Mouse (Mus musculus) erythroid progenitor cell, adult 5-6 weeks (primary cell): ENCODE data around the gene Clic1. TPM values are rescaled to one million over a fixed set of nuclear protein-coding genes. Genes with fewer than 3 reads are reported as not detected.
A peak's percentile ranks its signal among the peaks of the same experiment; 100 is the strongest.

ENCODE experiments used
- ATAC-seq: replicated peaks from 2 replicates; pipeline ENCODE4 v1.8.0; 2016; ENCODE audit warnings: moderate number of reproducible peaks, mild to moderate bottlenecking, moderate TSS enrichment, inconsistent platforms; ENCODE audit not compliant: poor library complexity, low FRiP score, severe bottlenecking
- total RNA-seq, 2 experiments: library from RNA; stranded (forward) in 1 of 2; stranded (reverse) in 1 of 2; fragments of 150-400 nt in 1 of 2; fragments of 186-747, 209-891 nt in 1 of 2; gene quantifications; 2 replicates each; pipeline versions ENCODE4 v1.2.3 to v1.2.4; 2015 to 2017; ENCODE audit warnings: low replicate concordance in 2 of 2

Clic1 gene
- total RNA-seq, 2 experiments from 2014 or later, result 68.3 to 91.0 TPM

GRCm38 (mm10) chr17:35105740-35106389 lies 56.1 kb downstream of the Clic1 start:
- ATAC-seq, result peak; percentile 54

DNA sequence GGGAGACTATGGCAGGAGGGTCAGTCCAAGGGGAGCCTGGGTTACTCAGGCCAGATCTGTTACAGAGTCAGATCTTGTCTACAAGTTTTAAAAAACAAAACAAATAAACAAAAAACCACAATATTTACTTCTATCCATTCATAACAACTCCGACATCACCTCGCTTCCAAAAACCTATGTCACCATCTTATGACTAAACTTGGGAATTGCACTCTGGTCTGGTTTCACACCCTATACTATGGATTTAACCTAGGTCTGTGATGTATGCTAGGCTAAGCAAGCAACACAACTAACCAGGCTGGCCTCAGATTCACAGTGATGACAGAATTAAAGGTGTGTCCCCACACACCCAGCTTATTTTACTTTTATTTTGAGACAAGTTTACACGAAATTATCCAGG lies 56.8 kb downstream of the Clic1 start:
- no peak for ATAC-seq

- no peak for ATAC-seq
Observed at GRCm38 (mm10) chr17:35108097-35108496, 58.3 kb downstream of the Clic1 start, which contains the start of gene Ly6g5c. TSS of gene Ly6g5c (plus strand) at chr17:35108279.

Other genes with a start within 250 kb of the Clic1 start
Only the 30 nearest of the 46 such genes appear.
- 15.1 and 28.5 TPM in 2 replicates for gene Ehmt2, start 151.5 kb upstream of the Clic1 start, total RNA-seq (2015; ENCODE audit: low replicate concordance)
- gene Ehmt2, start 151.5 kb upstream of the Clic1 start, total RNA-seq (2017; ENCODE audit: low replicate concordance), result 7.0 and 8.3 TPM in 2 replicates
- not detected in 2 replicates for gene Slc44a4, start 135.5 kb upstream of the Clic1 start, total RNA-seq (2015; ENCODE audit: low replicate concordance)
- gene Slc44a4, start 135.5 kb upstream of the Clic1 start, total RNA-seq (2017; ENCODE audit: low replicate concordance), result not detected in 2 replicates
- 3.8 and 5.0 TPM in 2 replicates for gene Neu1, start 118.7 kb upstream of the Clic1 start, total RNA-seq (2015; ENCODE audit: low replicate concordance)
- 3.9 and 5.1 TPM in 2 replicates for gene Neu1, start 118.7 kb upstream of the Clic1 start, total RNA-seq (2017; ENCODE audit: low replicate concordance)
- gene Hspa1b, start 90.7 kb upstream of the Clic1 start, total RNA-seq (2015; ENCODE audit: low replicate concordance), result 2.5 and 4.0 TPM in 2 replicates
- gene Hspa1b, start 90.7 kb upstream of the Clic1 start, total RNA-seq (2017; ENCODE audit: low replicate concordance), result 1.0 and 3.3 TPM in 2 replicates
- gene Gm20481, start 80.1 kb upstream of the Clic1 start, total RNA-seq (2015; ENCODE audit: low replicate concordance), result not detected in 2 replicates
- not detected in 2 replicates for gene Gm20481, start 80.1 kb upstream of the Clic1 start, total RNA-seq (2017; ENCODE audit: low replicate concordance)
- gene Hspa1a, start 77.8 kb upstream of the Clic1 start, total RNA-seq (2015; ENCODE audit: low replicate concordance), result 1.4 TPM in 1 of 2 replicates, not detected in the other
- 0.30 and 4.6 TPM in 2 replicates for gene Hspa1a, start 77.8 kb upstream of the Clic1 start, total RNA-seq (2017; ENCODE audit: low replicate concordance)
- not detected in 2 replicates for gene Hspa1l, start 77.3 kb upstream of the Clic1 start, total RNA-seq (2015; ENCODE audit: low replicate concordance)
- gene Hspa1l, start 77.3 kb upstream of the Clic1 start, total RNA-seq (2017; ENCODE audit: low replicate concordance), result not detected in 2 replicates
- gene Lsm2, start 68.1 kb upstream of the Clic1 start, total RNA-seq (2015; ENCODE audit: low replicate concordance), result 76.0 and 78.4 TPM in 2 replicates
- 23.0 and 27.6 TPM in 2 replicates for gene Lsm2, start 68.1 kb upstream of the Clic1 start, total RNA-seq (2017; ENCODE audit: low replicate concordance)
- gene Vars, start 49.0 kb upstream of the Clic1 start, total RNA-seq (2015; ENCODE audit: low replicate concordance), result 156 and 173 TPM in 2 replicates
- 144 and 198 TPM in 2 replicates for gene Vars, start 49.0 kb upstream of the Clic1 start, total RNA-seq (2017; ENCODE audit: low replicate concordance)
- not detected in 2 replicates for gene Vwa7, start 33.4 kb upstream of the Clic1 start, total RNA-seq (2015; ENCODE audit: low replicate concordance)
- gene Vwa7, start 33.4 kb upstream of the Clic1 start, total RNA-seq (2017; ENCODE audit: low replicate concordance), result 0.39 and 0.53 TPM in 2 replicates
- gene Sapcd1, start 21.9 kb upstream of the Clic1 start, total RNA-seq (2015; ENCODE audit: low replicate concordance), result 1.7 and 10.8 TPM in 2 replicates
- 1.4 TPM in 1 of 2 replicates, not detected in the other for gene Sapcd1, start 21.9 kb upstream of the Clic1 start, total RNA-seq (2017; ENCODE audit: low replicate concordance)
- gene Msh5, start 3.2 kb upstream of the Clic1 start, total RNA-seq (2015; ENCODE audit: low replicate concordance), result 36.9 and 39.6 TPM in 2 replicates
- 27.3 and 50.9 TPM in 2 replicates for gene Msh5, start 3.2 kb upstream of the Clic1 start, total RNA-seq (2017; ENCODE audit: low replicate concordance)
- 2.1 TPM in 1 of 2 replicates, not detected in the other for gene Ddah2, start 9.1 kb downstream of the Clic1 start, total RNA-seq (2015; ENCODE audit: low replicate concordance)
- gene Ddah2, start 9.1 kb downstream of the Clic1 start, total RNA-seq (2017; ENCODE audit: low replicate concordance), result 1.5 and 5.6 TPM in 2 replicates
- gene Ly6g6c, start 15.4 kb downstream of the Clic1 start, total RNA-seq (2015; ENCODE audit: low replicate concordance), result not detected in 2 replicates
- gene Ly6g6c, start 15.4 kb downstream of the Clic1 start, total RNA-seq (2017; ENCODE audit: low replicate concordance), result not detected in 2 replicates
- gene Mpig6b, start 16.2 kb downstream of the Clic1 start, total RNA-seq (2015; ENCODE audit: low replicate concordance), result 1.1 TPM in 1 of 2 replicates, not detected in the other
- not detected in 2 replicates for gene Mpig6b, start 16.2 kb downstream of the Clic1 start, total RNA-seq (2017; ENCODE audit: low replicate concordance)
- not detected in 2 replicates for gene Ly6g6e, start 26.9 kb downstream of the Clic1 start, total RNA-seq (2015; ENCODE audit: low replicate concordance)
- gene Ly6g6e, start 26.9 kb downstream of the Clic1 start, total RNA-seq (2017; ENCODE audit: low replicate concordance), result not detected in 2 replicates
- gene Ly6g6d, start 28.1 kb downstream of the Clic1 start, total RNA-seq (2015; ENCODE audit: low replicate concordance), result not detected in 2 replicates
- gene Ly6g6d, start 28.1 kb downstream of the Clic1 start, total RNA-seq (2017; ENCODE audit: low replicate concordance), result not detected in 2 replicates
- gene Ly6g6f, start 35.6 kb downstream of the Clic1 start, total RNA-seq (2015; ENCODE audit: low replicate concordance), result 3.8 TPM in 1 of 2 replicates, not detected in the other
- not detected in 2 replicates for gene Ly6g6f, start 35.6 kb downstream of the Clic1 start, total RNA-seq (2017; ENCODE audit: low replicate concordance)
- gene Abhd16a, start 39.3 kb downstream of the Clic1 start, total RNA-seq (2015; ENCODE audit: low replicate concordance), result 98.5 and 106 TPM in 2 replicates
- gene Abhd16a, start 39.3 kb downstream of the Clic1 start, total RNA-seq (2017; ENCODE audit: low replicate concordance), result 84.5 and 97.3 TPM in 2 replicates
- gene Ly6g5c, start 58.3 kb downstream of the Clic1 start, total RNA-seq (2015; ENCODE audit: low replicate concordance), result not detected in 2 replicates
- gene Ly6g5c, start 58.3 kb downstream of the Clic1 start, total RNA-seq (2017; ENCODE audit: low replicate concordance), result not detected in 2 replicates
- 2.2 and 8.8 TPM in 2 replicates for gene Ly6g5b, start 65.5 kb downstream of the Clic1 start, total RNA-seq (2015; ENCODE audit: low replicate concordance)
- not detected in 2 replicates for gene Ly6g5b, start 65.5 kb downstream of the Clic1 start, total RNA-seq (2017; ENCODE audit: low replicate concordance)
- gene Gpank1, start 71.5 kb downstream of the Clic1 start, total RNA-seq (2015; ENCODE audit: low replicate concordance), result 15.9 and 33.9 TPM in 2 replicates
- gene Gpank1, start 71.5 kb downstream of the Clic1 start, total RNA-seq (2017; ENCODE audit: low replicate concordance), result 28.9 and 49.4 TPM in 2 replicates
- gene Csnk2b, start 72.1 kb downstream of the Clic1 start, total RNA-seq (2015; ENCODE audit: low replicate concordance), result 231 and 261 TPM in 2 replicates
- 118 and 134 TPM in 2 replicates for gene Csnk2b, start 72.1 kb downstream of the Clic1 start, total RNA-seq (2017; ENCODE audit: low replicate concordance)
- gene D17H6S53E, start 76.4 kb downstream of the Clic1 start, total RNA-seq (2015; ENCODE audit: low replicate concordance), result not detected in 2 replicates
- 1.7 and 1.8 TPM in 2 replicates for gene D17H6S53E, start 76.4 kb downstream of the Clic1 start, total RNA-seq (2017; ENCODE audit: low replicate concordance)
- not detected in 2 replicates for gene Apom, start 82.1 kb downstream of the Clic1 start, total RNA-seq (2015; ENCODE audit: low replicate concordance)
- gene Apom, start 82.1 kb downstream of the Clic1 start, total RNA-seq (2017; ENCODE audit: low replicate concordance), result not detected in 2 replicates
- 70.6 and 96.0 TPM in 2 replicates for gene Bag6, start 85.2 kb downstream of the Clic1 start, total RNA-seq (2015; ENCODE audit: low replicate concordance)
- 54.5 and 81.8 TPM in 2 replicates for gene Bag6, start 85.2 kb downstream of the Clic1 start, total RNA-seq (2017; ENCODE audit: low replicate concordance)
- 227 and 234 TPM in 2 replicates for gene Prrc2a, start 114.9 kb downstream of the Clic1 start, total RNA-seq (2015; ENCODE audit: low replicate concordance)
- gene Prrc2a, start 114.9 kb downstream of the Clic1 start, total RNA-seq (2017; ENCODE audit: low replicate concordance), result 42.0 and 64.3 TPM in 2 replicates
- gene Aif1, start 126.1 kb downstream of the Clic1 start, total RNA-seq (2015; ENCODE audit: low replicate concordance), result 14.1 and 28.1 TPM in 2 replicates
- gene Aif1, start 126.1 kb downstream of the Clic1 start, total RNA-seq (2017; ENCODE audit: low replicate concordance), result 3.3 and 32.3 TPM in 2 replicates
- gene Lst1, start 138.5 kb downstream of the Clic1 start, total RNA-seq (2015; ENCODE audit: low replicate concordance), result 34.2 and 66.2 TPM in 2 replicates
- gene Lst1, start 138.5 kb downstream of the Clic1 start, total RNA-seq (2017; ENCODE audit: low replicate concordance), result 48.4 and 53.5 TPM in 2 replicates
- 1.8 and 8.0 TPM in 2 replicates for gene Ltb, start 144.5 kb downstream of the Clic1 start, total RNA-seq (2015; ENCODE audit: low replicate concordance)
- gene Ltb, start 144.5 kb downstream of the Clic1 start, total RNA-seq (2017; ENCODE audit: low replicate concordance), result 0.30 and 10.0 TPM in 2 replicates